Mouse (Mus musculus) embryonic fibroblast, embryonic 13.5 days (primary cell): ENCODE results near the gene Rab27a. TPM values are rescaled to one million over a fixed set of nuclear protein-coding genes. Genes with fewer than 3 reads are reported as not detected.

ENCODE experiments used
- H3K27ac ChIP-seq: 2 replicates; pipeline ENCODE4 v1.5.1; 2012; ENCODE audit warnings: low read length, control low read depth, inconsistent platforms; ENCODE audit not compliant: insufficient read depth
- H3K4me1 ChIP-seq: 2 replicates; pipeline ENCODE4 v1.6.1; 2011; ENCODE audit warnings: low read length; ENCODE audit not compliant: control insufficient read depth, insufficient read depth
- H3K4me3 ChIP-seq: 2 replicates; pipeline ENCODE4 v1.5.1; 2011; ENCODE audit warnings: mild to moderate bottlenecking, control low read depth, low read length; ENCODE audit not compliant: insufficient read depth
- CTCF ChIP-seq: IDR thresholded peaks from 2 replicates; pipeline ENCODE4 v1.5.1; 2011; ENCODE audit warnings: mild to moderate bottlenecking, control low read depth, low read length, moderate library complexity, borderline replicate concordance; ENCODE audit not compliant: insufficient read depth
- POLR2A ChIP-seq: IDR thresholded peaks from 2 replicates; pipeline ENCODE4 v1.6.1; 2011; ENCODE audit warnings: low read depth, mild to moderate bottlenecking, control low read depth, low read length, moderate library complexity
- polyA plus RNA-seq: library from polyadenylated mRNA; stranded (reverse); fragments of >200 nt; gene quantifications from 2 replicates; pipeline ENCODE4 v1.2.4, GENCODE M21; 2011; ENCODE audit warnings: low read depth; ENCODE audit not compliant: missing spikeins, insufficient read length

Gene Rab27a
- polyA plus RNA-seq, 1 experiment: 5.1 TPM

- Histone ChIP-seq H3K4me1 (no peaks in the 10 kb centered on the region), H3K4me3 (no peak overlapping the region), H3K27ac (no peak overlapping the region)
- TF ChIP-seq CTCF: no peak
- no peak for TF ChIP-seq POLR2A
Measured at GRCm38 (mm10) chr9:73085845-73086244, 41.2 kb downstream of the Rab27a start.

- H3K27ac ChIP-seq: no peak overlapping the region
- no peak overlapping the region for H3K4me3 ChIP-seq
- H3K4me1 ChIP-seq: no peaks in the 10 kb centered on the region
- TF ChIP-seq CTCF (no peak), POLR2A (no peak)
Measured at GRCm38 (mm10) chr9:73087121-73087520, 42.5 kb downstream of the Rab27a start.

- no peak for TF ChIP-seq CTCF
- TF ChIP-seq POLR2A: no peak
- Histone ChIP-seq H3K4me1 (no peaks in the 10 kb centered on the region), H3K4me3 (no peak overlapping the region), H3K27ac (no peak overlapping the region)
Measured at GRCm38 (mm10) chr9:73087581-73087980, 42.9 kb downstream of the Rab27a start.

GRCm38 (mm10) chr9:73089222-73089920, 44.7 kb downstream of the Rab27a start:
- Histone ChIP-seq H3K27ac (no peak overlapping the region), H3K4me3 (no peak overlapping the region), H3K4me1 (no peaks in the 10 kb centered on the region)
- TF ChIP-seq POLR2A (no peak), CTCF (no peak)

GRCm38 (mm10) chr9:73090121-73090520, 45.5 kb downstream of the Rab27a start:
- TF ChIP-seq POLR2A (no peak), CTCF (no peak)
- H3K27ac ChIP-seq: no peak overlapping the region
- no peak overlapping the region for H3K4me3 ChIP-seq
- no peaks in the 10 kb centered on the region for H3K4me1 ChIP-seq

- Histone ChIP-seq H3K4me3 (no peak overlapping the region), H3K27ac (no peak overlapping the region), H3K4me1 (no peaks in the 10 kb centered on the region)
- no peak for TF ChIP-seq CTCF
- no peak for TF ChIP-seq POLR2A
Measured at GRCm38 (mm10) chr9:73091747-73092146, 47.1 kb downstream of the Rab27a start.

GRCm38 (mm10) chr9:73094580-73094979, 49.9 kb downstream of the Rab27a start:
- Histone ChIP-seq H3K4me1 (no peaks in the 10 kb centered on the region), H3K27ac (no peak overlapping the region), H3K4me3 (no peak overlapping the region)
- no peak for TF ChIP-seq POLR2A
- no peak for TF ChIP-seq CTCF

- no peak overlapping the region for H3K4me3 ChIP-seq
- no peaks in the 10 kb centered on the region for H3K4me1 ChIP-seq
- TF ChIP-seq CTCF: no peak
- TF ChIP-seq POLR2A: no peak
- H3K27ac ChIP-seq: no peak overlapping the region
Measured at GRCm38 (mm10) chr9:73097898-73098297, 53.2 kb downstream of the Rab27a start.

- H3K27ac ChIP-seq: no peak within 1 kb of the TSS
- TF ChIP-seq CTCF: no peak
- TF ChIP-seq POLR2A: no peak
Measured at GRCm38 (mm10) chr9:73101536-73101935, 56.9 kb downstream of the Rab27a start, which contains the start of gene Khdc3. Gene Khdc3 (plus strand): TSS chr9:73101836.

GRCm38 (mm10) chr9:73102181-73102580, 57.5 kb downstream of the Rab27a start, which contains the start of gene Gm20509:
Gene Gm20509 (plus strand): TSS chr9:73102470.
- no peak within 1 kb of the TSS for H3K4me3 ChIP-seq
- TF ChIP-seq CTCF: no peak
- no peak within 1 kb of the TSS for H3K27ac ChIP-seq
- no peaks in the 10 kb centered on the region for H3K4me1 ChIP-seq

More at GRCm38 (mm10) chr9:73101536-73101935, 56.9 kb downstream of the Rab27a start, which contains the start of gene Khdc3:
- Histone ChIP-seq H3K4me3 (no peak within 1 kb of the TSS), H3K4me1 (no peaks in the 10 kb centered on the region)
